Mouse (Mus musculus) midbrain, postnatal 0 days (tissue): ENCODE results near the gene Elovl5. TPM values are rescaled to one million over a fixed set of nuclear protein-coding genes. Genes with fewer than 3 reads are reported as not detected.

ENCODE experiments used
- ATAC-seq: fragments of 200-750 bp; cut with Nextera tagmentation; 2 replicates; pipeline ENCODE4 v1.8.0; 2017; ENCODE audit warnings: moderate number of reproducible peaks, mild to moderate bottlenecking, moderate TSS enrichment, moderate library complexity; ENCODE audit not compliant: low FRiP score
- DNase-seq: peaks from one replicate; pipeline ENCODE4 v3.0.0-alpha.2; 2015; ENCODE audit warnings: low spot score
- H3K27ac ChIP-seq: fragments of 300-500 bp; sonication (generic); 2 replicates; pipeline ENCODE4 v1.5.1; 2014; ENCODE audit warnings: low read depth, mild to moderate bottlenecking, low read length, mixed read lengths
- H3K27me3 ChIP-seq: fragments of 300-500 bp; sonication (generic); 2 replicates; pipeline ENCODE4 v1.6.1; 2014; ENCODE audit warnings: low read length, control low read depth, mixed read lengths; ENCODE audit not compliant: insufficient read depth
- H3K36me3 ChIP-seq: fragments of 300-500 bp; sonication (generic); 2 replicates; pipeline ENCODE4 v1.6.1; 2014; ENCODE audit warnings: low read length, control low read depth, mixed read lengths; ENCODE audit not compliant: insufficient read depth
- H3K4me1 ChIP-seq: fragments of 300-500 bp; sonication (generic); 2 replicates; pipeline ENCODE4 v1.6.1; 2014; ENCODE audit warnings: mild to moderate bottlenecking, control low read depth, antibody characterized with exemption, low read length, mixed read lengths; ENCODE audit not compliant: insufficient read depth
- H3K4me2 ChIP-seq: fragments of 300-500 bp; sonication (generic); 2 replicates; pipeline ENCODE4 v1.6.1; 2014; ENCODE audit warnings: low read depth, mild to moderate bottlenecking, low read length, mixed read lengths; ENCODE audit not compliant: poor library complexity, severe bottlenecking
- H3K4me3 ChIP-seq: fragments of 300-500 bp; sonication (generic); 2 replicates; pipeline ENCODE4 v1.5.1; 2014; ENCODE audit warnings: low read depth, mild to moderate bottlenecking, low read length, moderate library complexity
- H3K9ac ChIP-seq: fragments of 300-500 bp; sonication (generic); replicated peaks from 2 replicates; pipeline ENCODE4 v1.6.1; 2014; ENCODE audit warnings: mild to moderate bottlenecking, low read length, moderate library complexity, mixed read lengths; ENCODE audit not compliant: poor library complexity, severe bottlenecking
- H3K9me3 ChIP-seq: fragments of 300-500 bp; sonication (generic); 2 replicates; pipeline ENCODE4 v1.6.1; 2016; ENCODE audit warnings: low read length, control low read depth
- CTCF ChIP-seq: IDR thresholded peaks from 2 replicates; pipeline ENCODE4 v1.5.1; 2016; ENCODE audit warnings: antibody characterized with exemption, mild to moderate bottlenecking
- WGBS: fragments of 180-500 bp; shearing (Covaris S2); extraction: QIAGEN DNeasy Blood & Tissue Kit; methylation state at CpG from one replicate; pipeline ENCODE4 v1.1.7; 2014; 5-methylcytosine and 5-hydroxymethylcytosine counted together
- polyA plus RNA-seq: library from polyadenylated mRNA; unstranded; fragments of >200 nt; fragmentation: Nextera tagmentation; extraction: Ambion mirVana; gene quantifications from 2 replicates; pipeline ENCODE4 v1.2.1, GENCODE M21; 2015
- total RNA-seq: library from RNA; depleted of rRNA; stranded (reverse); fragments of >200 nt; gene quantifications from 2 replicates; pipeline ENCODE4 v1.2.3, GENCODE M21; 2014; rRNA removed

Gene Elovl5
- total and polyA plus RNA-seq, 2 experiments from 2014 or later: 58.4 to 80.0 TPM

DNA sequence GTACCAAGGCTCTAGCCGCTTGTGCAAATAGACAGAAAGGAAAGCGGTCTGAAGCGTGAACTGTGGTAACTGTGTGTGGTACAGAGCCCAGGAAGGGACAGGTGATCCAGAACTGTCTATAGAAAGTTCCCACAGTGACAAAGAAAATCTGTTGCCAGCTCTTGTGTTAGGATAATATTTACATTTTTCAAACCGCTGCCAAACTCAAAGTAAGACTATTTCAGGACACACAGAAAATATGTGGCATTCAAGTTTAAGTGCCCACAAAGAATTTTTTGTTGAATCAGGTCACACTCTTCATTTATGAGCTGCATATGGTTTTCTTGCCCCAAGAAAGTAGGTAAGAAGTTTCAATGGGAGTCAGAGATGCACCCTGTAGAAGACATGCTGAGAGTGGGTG is 115.8 kb downstream of the Elovl5 start:
- Histone ChIP-seq H3K4me2 (no peak overlapping the region), H3K27me3 (no peaks in the 10 kb centered on the region), H3K9ac (no peak overlapping the region), H3K4me1 (no peaks in the 10 kb centered on the region), H3K27ac (no peak overlapping the region), H3K4me3 (no peak overlapping the region), H3K36me3 (no peaks in the 10 kb centered on the region), H3K9me3 (no peaks in the 10 kb centered on the region)
- TF ChIP-seq CTCF: no peak
- DNase-seq: no peak
- WGBS: 93% methylated on average over 4 of the region's 4 CpGs
- no peak for ATAC-seq

Other genes with a start within 250 kb of the Elovl5 start
- 23.7 and 29.7 TPM in 2 replicates for gene Gclc, start 162.8 kb upstream of the Elovl5 start, total RNA-seq
- gene Gclc, start 162.8 kb upstream of the Elovl5 start, polyA plus RNA-seq: 13.3 and 15.7 TPM in 2 replicates
- gene Gcm1, start 134.6 kb downstream of the Elovl5 start, total RNA-seq: not detected in 2 replicates
- gene Gcm1, start 134.6 kb downstream of the Elovl5 start, polyA plus RNA-seq: not detected in 2 replicates
- gene Fbxo9, start 191.7 kb downstream of the Elovl5 start, total RNA-seq: 94.6 and 115 TPM in 2 replicates
- gene Fbxo9, start 191.7 kb downstream of the Elovl5 start, polyA plus RNA-seq: 84.8 and 89.9 TPM in 2 replicates
- gene Ick, start 191.8 kb downstream of the Elovl5 start, total RNA-seq: 52.2 and 56.0 TPM in 2 replicates
- gene Ick, start 191.8 kb downstream of the Elovl5 start, polyA plus RNA-seq: 31.3 and 34.6 TPM in 2 replicates